Mouse (Mus musculus) kidney, embryonic 15.5 days (tissue): ENCODE data around the gene Atp6v1c2. TPM values are rescaled to one million over a fixed set of nuclear protein-coding genes. Genes with fewer than 3 reads are reported as not detected.
A peak's percentile ranks its signal among the peaks of the same experiment; 100 is the strongest.

Source experiments
- ATAC-seq: fragments of 200-750 bp; cut with Nextera tagmentation; replicated peaks from 2 replicates; pipeline ENCODE4 v1.8.0; 2017; ENCODE audit warnings: moderate TSS enrichment; ENCODE audit not compliant: low FRiP score
- H3K27ac ChIP-seq: fragments of 300-500 bp; sonication (generic); 2 replicates; pipeline ENCODE4 v1.5.1; 2015; ENCODE audit warnings: mild to moderate bottlenecking, inconsistent platforms
- H3K27me3 ChIP-seq: fragments of 300-500 bp; sonication (generic); 2 replicates; pipeline ENCODE4 v1.6.1; 2015; ENCODE audit warnings: inconsistent platforms
- H3K36me3 ChIP-seq: fragments of 300-500 bp; sonication (generic); 2 replicates; pipeline ENCODE4 v1.6.1; 2015; ENCODE audit warnings: inconsistent platforms
- H3K4me1 ChIP-seq: fragments of 300-500 bp; sonication (generic); 2 replicates; pipeline ENCODE4 v1.6.1; 2015; ENCODE audit warnings: inconsistent platforms
- H3K4me2 ChIP-seq: fragments of 300-500 bp; sonication (generic); 2 replicates; pipeline ENCODE4 v1.6.1; 2015; ENCODE audit warnings: moderate library complexity, mild to moderate bottlenecking, inconsistent platforms
- H3K4me3 ChIP-seq: fragments of 300-500 bp; sonication (generic); replicated peaks from 2 replicates; pipeline ENCODE4 v1.5.1; 2015; ENCODE audit warnings: mild to moderate bottlenecking, inconsistent platforms
- H3K9ac ChIP-seq: fragments of 300-500 bp; sonication (generic); 2 replicates; pipeline ENCODE4 v1.6.1; 2015; ENCODE audit warnings: mild to moderate bottlenecking, inconsistent platforms
- H3K9me3 ChIP-seq: fragments of 300-500 bp; sonication (generic); replicated peaks from 2 replicates; pipeline ENCODE4 v1.6.1; 2016; ENCODE audit warnings: inconsistent platforms
- WGBS: fragments of 180-500 bp; shearing (Covaris S2); methylation state at CpG from one replicate; pipeline ENCODE4 v1.1.7; 2015; ENCODE audit warnings: mixed read lengths; 5-methylcytosine and 5-hydroxymethylcytosine counted together
- polyA plus RNA-seq: library from polyadenylated mRNA; unstranded; fragments of >200 nt; fragmentation: Nextera tagmentation; extraction: Ambion mirVana; gene quantifications from 2 replicates; pipeline ENCODE4 v1.2.1, GENCODE M21; 2015

The Atp6v1c2 gene
- polyA plus RNA-seq, 1 experiment from 2014 or later: 2.7 TPM

DNA sequence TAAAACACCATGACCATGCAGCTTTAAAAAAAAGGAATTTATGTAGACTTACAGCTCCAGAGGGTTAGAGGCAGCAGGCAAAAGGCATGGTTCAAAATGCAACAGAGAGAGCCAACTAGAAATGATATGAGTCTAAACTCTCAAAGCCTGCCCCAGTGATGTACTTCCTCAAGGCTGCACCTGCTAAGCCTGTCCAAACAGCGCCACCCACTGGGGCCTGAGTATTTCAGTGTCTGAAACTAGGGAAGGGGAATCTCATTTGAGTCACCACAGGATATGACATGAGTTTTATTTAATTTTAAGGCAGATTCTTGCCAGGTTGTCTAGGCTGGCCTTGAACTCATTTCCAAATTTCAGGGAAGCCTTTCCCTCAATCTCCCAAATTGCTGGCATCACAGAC is 57.9 kb downstream of the Atp6v1c2 start:
- Histone ChIP-seq H3K27ac (0 out of 2 replicates have a peak overlapping the region, but pooled peaks have one; percentile 30), H3K9ac (no peak overlapping the region), H3K36me3 (peaks cover 78% of the 10 kb centered on the region), H3K9me3 (no peaks in the 10 kb centered on the region), H3K4me3 (no peak overlapping the region), H3K4me2 (no peak overlapping the region), H3K4me1 (peaks cover 46% of the 10 kb centered on the region), H3K27me3 (no peaks in the 10 kb centered on the region)
- ATAC-seq: no peak
- 82% methylated on average over 1 of the region's 1 CpGs for WGBS

DNA sequence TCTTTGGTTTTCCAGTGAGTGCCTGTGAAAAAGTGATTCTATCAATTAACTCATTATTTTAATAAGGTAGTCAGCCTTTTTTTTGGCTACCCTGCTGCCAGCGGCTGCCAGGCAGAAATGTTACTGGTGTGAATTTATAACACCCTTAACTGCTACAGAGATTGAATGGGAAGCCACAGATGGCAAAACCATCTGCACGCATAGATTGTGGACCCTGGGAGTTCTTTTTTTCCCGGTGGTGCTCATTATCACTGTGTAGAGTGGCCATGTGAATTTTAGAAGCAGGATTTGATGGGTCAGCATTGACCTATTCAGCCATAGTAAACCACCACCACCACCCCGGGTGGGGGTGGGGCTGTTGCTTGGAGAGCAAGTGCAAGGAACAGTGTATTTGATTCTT is 61.8 kb downstream of the Atp6v1c2 start:
- no peak for ATAC-seq
- Histone ChIP-seq H3K4me1 (peaks cover 50% of the 10 kb centered on the region), H3K27me3 (no peaks in the 10 kb centered on the region), H3K4me3 (peak overlapping the region; percentile 75), H3K9ac (peak overlapping the region; percentile 80), H3K4me2 (peak overlapping the region; percentile 73), H3K27ac (no peak overlapping the region), H3K36me3 (peaks cover 39% of the 10 kb centered on the region), H3K9me3 (no peaks in the 10 kb centered on the region)
- 8% methylated on average over 4 of the region's 4 CpGs for WGBS

DNA sequence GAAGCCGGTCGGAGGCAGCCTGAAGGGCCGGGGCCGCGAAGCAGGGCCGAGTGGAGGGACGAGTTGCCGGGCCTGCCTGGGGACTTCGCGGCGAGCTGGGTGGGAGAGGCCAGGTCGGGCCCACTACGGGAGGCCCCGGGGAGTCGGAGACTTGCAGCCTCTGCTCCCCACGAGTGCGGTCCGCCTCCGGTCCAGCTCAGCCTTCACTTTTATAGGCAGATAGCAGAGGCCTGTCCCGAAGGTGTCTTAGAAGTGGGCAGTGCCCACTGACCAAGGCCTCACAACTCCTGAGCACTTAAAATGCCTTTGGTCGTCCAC is 62.5 kb downstream of the Atp6v1c2 start:
- Histone ChIP-seq H3K27me3 (no peaks in the 10 kb centered on the region), H3K4me3 (peak overlapping the region; percentile 75), H3K36me3 (peaks cover 32% of the 10 kb centered on the region), H3K4me1 (peaks cover 43% of the 10 kb centered on the region), H3K27ac (peak overlapping the region; percentile 73), H3K4me2 (peak overlapping the region; percentile 73), H3K9me3 (no peaks in the 10 kb centered on the region), H3K9ac (peak overlapping the region; percentile 80)
- ATAC-seq: peak; percentile 82
- WGBS: under 1% methylated on average over 21 of the region's 21 CpGs

DNA sequence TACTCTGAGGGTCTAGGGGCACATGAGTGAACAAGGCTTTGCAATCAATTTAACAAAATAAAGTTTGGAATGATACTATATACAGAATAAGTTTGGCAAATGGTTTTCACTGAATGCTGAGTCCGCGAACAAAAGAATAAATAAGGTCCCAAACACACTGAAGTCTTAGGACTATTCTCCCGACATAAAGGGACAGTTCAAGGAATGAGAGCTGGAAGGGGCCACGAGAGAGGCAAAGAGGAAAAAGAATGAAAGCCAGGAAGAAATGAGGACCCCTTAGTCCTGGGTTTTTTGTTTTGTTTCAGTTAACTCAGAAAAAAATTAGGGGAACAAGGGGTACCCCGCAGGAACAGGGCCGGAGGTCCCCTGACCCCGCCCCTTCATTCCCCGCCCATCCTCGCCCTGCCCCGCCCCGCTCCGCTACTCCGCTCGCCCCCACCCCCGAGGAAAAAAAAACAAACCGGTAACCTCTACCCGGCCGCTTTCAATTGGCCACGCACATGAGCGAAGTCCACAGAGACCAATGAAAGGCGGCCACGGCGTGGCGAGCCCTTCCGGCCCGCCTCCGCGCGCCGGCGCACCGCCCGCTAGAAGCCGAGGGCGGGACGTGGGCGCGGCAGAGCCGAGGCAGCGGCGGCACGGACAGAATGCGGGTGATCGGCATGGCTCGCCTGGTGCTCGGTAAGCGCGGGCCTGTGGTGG is 63.0 kb downstream of the Atp6v1c2 start, which contains the start of gene Pdia6:
Gene Pdia6, plus strand, starts transcription at position 575 of the 702 bp plus-strand sequence.
- Histone ChIP-seq H3K4me2 (peak within 1 kb of the TSS; percentile 73), H3K9me3 (no peaks in the 10 kb centered on the region), H3K4me3 (peak within 1 kb of the TSS; percentile 75), H3K9ac (peak within 1 kb of the TSS; percentile 80), H3K36me3 (peaks cover 27% of the 10 kb centered on the region), H3K4me1 (peaks cover 38% of the 10 kb centered on the region), H3K27me3 (no peaks in the 10 kb centered on the region), H3K27ac (peak within 1 kb of the TSS; percentile 73)
- ATAC-seq: peak; percentile 99
- 1% methylated on average over 48 of the region's 48 CpGs for WGBS

DNA sequence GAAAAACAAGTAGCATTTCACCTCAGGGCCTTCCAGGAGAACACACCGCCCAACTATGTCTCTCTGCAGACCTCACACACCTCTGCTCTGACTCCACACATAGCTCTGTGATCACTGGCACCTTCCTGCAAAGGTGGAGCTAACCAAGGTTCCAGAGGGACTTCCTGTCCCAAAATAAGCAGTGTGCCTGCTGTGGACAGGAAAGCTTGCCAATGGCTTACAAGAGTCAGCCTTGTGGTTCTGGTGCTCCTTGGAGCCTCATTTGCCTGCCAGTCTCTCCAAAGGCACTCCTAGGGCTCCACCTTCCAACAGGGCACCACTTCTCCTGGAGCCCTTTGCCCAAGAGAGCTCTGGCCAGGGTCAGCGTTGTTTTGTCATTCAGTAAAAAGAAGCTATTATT is 64.3 kb downstream of the Atp6v1c2 start:
- no peaks in the 10 kb centered on the region for H3K27me3 ChIP-seq
- no peak overlapping the region for H3K9ac ChIP-seq
- H3K4me3 ChIP-seq: no peak overlapping the region
- H3K9me3 ChIP-seq: no peaks in the 10 kb centered on the region
- WGBS: 84% methylated on average over 2 of the region's 2 CpGs
- peaks cover 16% of the 10 kb centered on the region for H3K36me3 ChIP-seq
- ATAC-seq: no peak
- no peak overlapping the region for H3K27ac ChIP-seq
- H3K4me2 ChIP-seq: no peak overlapping the region
- H3K4me1 ChIP-seq: peaks cover 28% of the 10 kb centered on the region

DNA sequence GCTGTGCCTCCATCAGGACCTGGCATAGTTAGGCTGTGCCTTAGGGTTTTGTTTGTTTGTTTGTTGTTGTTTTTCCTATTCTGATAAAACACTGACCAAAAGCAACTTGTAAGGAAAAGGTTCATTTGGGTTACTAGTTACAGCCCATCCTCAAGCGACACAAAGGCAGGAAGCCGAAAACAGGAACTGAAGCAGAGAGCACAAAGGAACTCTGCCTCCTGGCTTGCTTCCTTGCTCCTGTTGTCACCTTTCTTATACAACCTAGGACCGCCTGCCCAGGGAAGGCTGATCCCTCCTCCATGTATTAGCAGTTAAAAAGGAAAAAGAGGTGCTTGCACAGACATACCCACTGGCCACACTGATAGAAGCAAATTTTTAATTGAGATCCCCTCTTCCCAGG is 65.3 kb downstream of the Atp6v1c2 start:
- Histone ChIP-seq H3K27me3 (no peaks in the 10 kb centered on the region), H3K36me3 (peaks cover 8% of the 10 kb centered on the region; the same call in 1 of the 2 replicates), H3K9me3 (no peaks in the 10 kb centered on the region), H3K4me1 (peaks cover 22% of the 10 kb centered on the region), H3K27ac (no peak overlapping the region), H3K4me3 (no peak overlapping the region), H3K9ac (no peak overlapping the region), H3K4me2 (no peak overlapping the region)
- WGBS: 63% methylated on average over 3 of the region's 3 CpGs
- no peak for ATAC-seq

DNA sequence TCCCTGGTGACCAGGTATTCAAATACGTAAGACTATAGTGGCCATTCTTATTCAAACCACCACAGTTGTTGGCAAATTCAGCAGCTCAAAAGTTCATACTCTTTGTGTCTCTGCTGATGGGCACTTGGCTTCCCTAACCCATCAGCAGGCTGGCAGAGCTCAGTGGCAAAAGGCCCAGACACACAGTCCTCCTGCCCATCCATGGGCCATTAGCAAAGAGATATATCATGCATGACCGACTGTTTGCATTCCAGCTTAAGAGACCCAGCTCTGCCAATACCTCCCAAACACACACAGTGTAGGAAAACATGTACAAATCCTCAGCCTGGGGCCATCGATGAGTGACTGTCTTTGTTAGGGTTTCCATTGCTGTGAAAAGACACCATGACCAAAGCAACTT is 68.2 kb downstream of the Atp6v1c2 start:
- WGBS: 94% methylated on average over 3 of the region's 3 CpGs
- no peak overlapping the region for H3K4me3 ChIP-seq
- no peak overlapping the region for H3K4me2 ChIP-seq
- no peak overlapping the region for H3K9ac ChIP-seq
- H3K36me3 ChIP-seq: no peaks in the 10 kb centered on the region
- no peaks in the 10 kb centered on the region; the same call in 1 of the 2 replicates for H3K27me3 ChIP-seq
- ATAC-seq: no peak
- H3K27ac ChIP-seq: no peak overlapping the region
- H3K9me3 ChIP-seq: no peaks in the 10 kb centered on the region
- peaks cover 6% of the 10 kb centered on the region; the same call in 1 of the 2 replicates for H3K4me1 ChIP-seq

DNA sequence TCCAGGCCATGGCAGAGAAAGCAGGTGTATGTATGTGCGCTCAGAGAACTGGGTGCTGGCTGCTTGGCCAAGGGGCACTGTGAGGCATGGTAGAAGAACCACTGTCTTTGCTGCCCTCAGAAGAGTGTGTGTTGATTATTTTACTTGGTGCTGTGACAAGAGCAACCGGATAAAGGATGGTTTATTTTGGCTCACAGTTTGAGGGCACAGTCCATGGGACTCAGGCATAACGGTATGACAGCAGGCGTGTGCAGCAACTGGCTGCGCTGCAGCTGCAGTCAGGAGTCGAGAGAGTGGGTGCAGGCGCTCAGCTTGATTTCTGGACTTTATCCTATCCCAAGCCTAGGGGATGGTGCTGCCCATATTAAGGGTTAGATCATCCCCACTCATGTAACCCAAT is 70.7 kb downstream of the Atp6v1c2 start:
- H3K4me3 ChIP-seq: no peak overlapping the region
- no peak for ATAC-seq

DNA sequence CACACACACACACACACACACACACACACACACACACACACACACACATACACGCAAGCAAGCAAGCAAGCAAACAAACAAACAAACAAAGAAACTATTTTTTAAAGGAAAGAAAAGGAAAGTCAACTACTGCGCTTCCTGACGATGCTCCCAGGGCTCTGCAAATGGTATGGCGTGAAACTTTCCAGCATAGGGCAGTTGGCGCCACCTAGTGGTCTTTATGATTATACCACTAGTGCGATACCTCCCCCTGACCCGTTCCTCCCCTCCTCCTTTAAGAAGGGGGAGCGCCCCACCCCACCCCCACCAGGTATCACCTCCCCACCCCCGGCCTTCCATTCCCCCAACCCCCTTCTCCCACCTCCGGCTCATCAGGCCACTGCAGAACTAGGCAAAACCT is 72.3 kb downstream of the Atp6v1c2 start:
- Histone ChIP-seq H3K4me2 (no peak overlapping the region), H3K4me3 (no peak overlapping the region), H3K27ac (no peak overlapping the region), H3K9me3 (no peaks in the 10 kb centered on the region), H3K9ac (no peak overlapping the region), H3K4me1 (no peaks in the 10 kb centered on the region), H3K36me3 (no peaks in the 10 kb centered on the region), H3K27me3 (peaks cover 21% of the 10 kb centered on the region)
- peak; percentile 38; the same call in 1 of the 2 replicates for ATAC-seq
- WGBS: 4% methylated on average over 10 of the region's 10 CpGs

More for the DNA sequence above, 70.7 kb downstream of the Atp6v1c2 start:
- Histone ChIP-seq H3K9ac (no peak overlapping the region), H3K27ac (no peak overlapping the region), H3K4me2 (no peak overlapping the region), H3K27me3 (peaks cover 13% of the 10 kb centered on the region), H3K4me1 (no peaks in the 10 kb centered on the region), H3K36me3 (no peaks in the 10 kb centered on the region), H3K9me3 (no peaks in the 10 kb centered on the region)
- 92% methylated on average over 7 of the region's 7 CpGs for whole genome bisulfite sequencing

DNA sequence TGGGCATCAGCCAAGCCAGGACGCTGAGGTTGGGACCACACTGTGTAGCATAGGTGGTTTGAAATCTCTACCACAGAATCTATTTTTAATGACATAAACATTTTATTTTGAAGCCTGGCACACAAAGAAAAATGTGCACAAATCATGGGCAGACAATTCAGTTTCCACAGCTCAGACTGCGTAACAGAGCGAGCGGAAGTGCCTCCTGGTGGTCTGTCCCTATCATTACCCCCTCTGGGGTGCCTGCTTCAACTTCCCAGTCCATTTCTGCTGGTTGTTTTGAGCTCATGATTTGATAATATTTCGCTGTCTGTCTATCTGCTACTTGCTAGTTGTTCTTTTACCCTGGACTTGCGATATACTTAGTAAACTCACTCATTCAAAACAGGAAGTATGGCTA is 73.6 kb downstream of the Atp6v1c2 start:
- no peaks in the 10 kb centered on the region for H3K9me3 ChIP-seq
- no peak for ATAC-seq
- no peaks in the 10 kb centered on the region for H3K4me1 ChIP-seq
- no peak overlapping the region for H3K4me3 ChIP-seq
- peaks cover 22% of the 10 kb centered on the region for H3K27me3 ChIP-seq
- no peak overlapping the region for H3K4me2 ChIP-seq
- H3K27ac ChIP-seq: no peak overlapping the region
- no peaks in the 10 kb centered on the region for H3K36me3 ChIP-seq
- WGBS: 83% methylated on average over 6 of the region's 6 CpGs
- no peak overlapping the region for H3K9ac ChIP-seq

DNA sequence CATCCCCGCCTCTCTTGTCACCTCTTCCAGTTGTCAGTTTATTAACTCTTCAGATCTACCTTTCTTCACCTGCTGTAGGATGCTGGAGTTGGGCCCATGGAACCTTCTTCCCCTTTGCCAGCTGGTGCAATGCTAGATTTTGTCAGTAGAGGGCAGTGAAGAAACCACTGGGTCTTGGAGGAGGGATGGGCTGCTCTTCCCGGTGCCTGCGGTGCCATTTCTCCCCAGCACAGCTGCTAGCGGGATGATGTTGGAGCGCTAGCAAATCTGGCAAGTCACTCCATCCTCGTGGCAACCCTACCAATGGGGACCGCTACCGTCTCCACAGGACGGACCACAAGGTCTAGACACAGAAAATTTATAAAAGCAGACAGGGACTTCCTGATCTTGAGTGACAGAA is 76.1 kb downstream of the Atp6v1c2 start:
- Histone ChIP-seq H3K27ac (no peak overlapping the region), H3K4me1 (no peaks in the 10 kb centered on the region), H3K9me3 (no peaks in the 10 kb centered on the region), H3K27me3 (peaks cover 22% of the 10 kb centered on the region), H3K36me3 (no peaks in the 10 kb centered on the region), H3K9ac (no peak overlapping the region), H3K4me2 (peak overlapping the region; percentile 43), H3K4me3 (no peak overlapping the region)
- ATAC-seq: 0 out of 2 replicates have a peak, but pooled peaks have one; percentile 23
- 9% methylated on average over 9 of the region's 9 CpGs for WGBS

DNA sequence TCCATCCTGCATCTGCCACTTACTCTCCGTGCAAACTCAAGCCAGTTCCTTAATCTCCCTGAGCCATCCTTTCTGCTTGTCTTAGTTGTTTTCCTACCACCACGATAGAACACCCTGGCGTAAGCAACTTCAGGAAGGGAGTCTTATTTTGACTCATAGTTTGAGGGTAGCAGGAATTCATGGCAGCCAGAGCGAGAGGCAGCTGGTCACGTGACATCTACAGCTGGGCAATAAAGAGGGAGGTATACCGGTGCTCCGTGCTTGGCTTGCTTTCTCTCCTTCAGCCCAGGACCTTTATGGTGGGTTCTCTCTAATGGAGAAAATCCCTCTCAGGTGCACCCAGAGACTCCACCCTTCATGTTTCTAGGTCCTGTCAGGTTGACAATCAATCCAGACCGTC is 78.2 kb downstream of the Atp6v1c2 start:
- Histone ChIP-seq H3K4me2 (no peak overlapping the region), H3K4me3 (no peak overlapping the region), H3K9ac (no peak overlapping the region), H3K27ac (no peak overlapping the region), H3K9me3 (no peaks in the 10 kb centered on the region), H3K4me1 (no peaks in the 10 kb centered on the region), H3K27me3 (peaks cover 22% of the 10 kb centered on the region), H3K36me3 (no peaks in the 10 kb centered on the region)
- ATAC-seq: no peak
- WGBS: 52% methylated on average over 8 of the region's 8 CpGs

DNA sequence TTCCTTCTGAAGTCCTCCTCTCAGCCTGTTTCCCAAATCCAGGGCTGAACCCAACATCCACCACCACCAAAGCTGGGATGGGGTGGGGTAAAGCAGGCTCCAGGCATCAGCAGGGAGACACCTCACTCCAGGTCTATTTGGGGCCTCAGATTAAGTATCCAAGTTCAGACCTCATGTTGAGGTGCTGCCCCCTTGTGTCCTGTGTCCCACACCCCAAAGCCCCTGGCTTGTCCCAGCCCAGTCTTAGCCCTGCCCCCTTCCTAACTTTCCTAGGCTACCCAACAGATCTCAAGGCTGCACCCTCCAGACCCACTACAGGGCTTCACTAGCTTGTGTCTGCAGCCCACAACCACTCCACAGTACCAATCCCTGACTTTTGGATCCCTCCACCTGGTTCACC is 87.1 kb downstream of the Atp6v1c2 start:
- Histone ChIP-seq H3K9ac (no peak overlapping the region), H3K27ac (no peak overlapping the region), H3K4me1 (peaks cover 7% of the 10 kb centered on the region), H3K9me3 (0 out of 2 replicates have a peak, but pooled peaks cover 3% of the 10 kb centered on the region), H3K36me3 (no peaks in the 10 kb centered on the region), H3K4me2 (no peak overlapping the region), H3K4me3 (no peak overlapping the region), H3K27me3 (no peaks in the 10 kb centered on the region)
- no peak for ATAC-seq
